Mouse (Mus musculus): Measurements from ENCODE around the gene Myh8. TPM values are rescaled to one million over a fixed set of nuclear protein-coding genes. Genes with fewer than 3 reads are reported as not detected.

Gene Myh8
- polyA plus RNA-seq, 1 experiment from 2014 or later: 0.04 TPM

GRCm38 (mm10) chr11:67313733-67314452, 37.0 kb downstream of the Myh8 start:
- no peaks in the 10 kb centered on the region for H3K4me1 ChIP-seq (replicated peaks; ENCODE audit: control insufficient read depth, insufficient read depth, low read length)
- TF ChIP-seq CTCF (IDR thresholded peaks at IDR 0.05; ENCODE audit: low read depth): no peak
- no peak for ATAC-seq
- H3K9me3 ChIP-seq (ENCODE audit: control insufficient read depth): no peaks in the 10 kb centered on the region
- no peak overlapping the region for H3K27ac ChIP-seq (ENCODE audit: low read depth, low read length)
- H3K9ac ChIP-seq (ENCODE audit: low read depth, low read length): no peak overlapping the region
- no peaks in the 10 kb centered on the region for H3K36me3 ChIP-seq (ENCODE audit: control insufficient read depth, insufficient read depth)
- H3K4me3 ChIP-seq (ENCODE audit: low read depth, low read length): no peak overlapping the region
- no peaks in the 10 kb centered on the region for H3K27me3 ChIP-seq (replicated peaks; ENCODE audit: control insufficient read depth, insufficient read depth, low read length)
- WGBS: 52% methylated on average over 15 of the region's 15 CpGs
- no peak overlapping the region for H3K4me2 ChIP-seq (replicated peaks; ENCODE audit: low read depth)

GRCm38 (mm10) chr11:67321358-67321757, 44.4 kb downstream of the Myh8 start, which contains the start of gene Myh13:
TSS of gene Myh13 (plus strand) at chr11:67321658.
- no peak within 1 kb of the TSS for H3K9ac ChIP-seq (ENCODE audit: low read depth, low read length)
- no peak within 1 kb of the TSS for H3K4me2 ChIP-seq (replicated peaks; ENCODE audit: low read depth)
- WGBS: 88% methylated on average over 7 of the region's 7 CpGs
- no peaks in the 10 kb centered on the region for H3K9me3 ChIP-seq (ENCODE audit: control insufficient read depth)
- no peaks in the 10 kb centered on the region for H3K27me3 ChIP-seq (replicated peaks; ENCODE audit: control insufficient read depth, insufficient read depth, low read length)
- H3K4me1 ChIP-seq (replicated peaks; ENCODE audit: control insufficient read depth, insufficient read depth, low read length): no peaks in the 10 kb centered on the region
- no peak within 1 kb of the TSS for H3K4me3 ChIP-seq (ENCODE audit: low read depth, low read length)
- no peak within 1 kb of the TSS for H3K27ac ChIP-seq (ENCODE audit: low read depth, low read length)
- no peaks in the 10 kb centered on the region for H3K36me3 ChIP-seq (ENCODE audit: control insufficient read depth, insufficient read depth)
- no peak for ATAC-seq
- TF ChIP-seq CTCF (IDR thresholded peaks at IDR 0.05; ENCODE audit: low read depth): no peak

GRCm38 (mm10) chr11:67326536-67326935, 49.6 kb downstream of the Myh8 start:
- H3K27me3 ChIP-seq (replicated peaks; ENCODE audit: control insufficient read depth, insufficient read depth, low read length): no peaks in the 10 kb centered on the region
- no peak overlapping the region for H3K9ac ChIP-seq (ENCODE audit: low read depth, low read length)
- no peak overlapping the region for H3K4me3 ChIP-seq (ENCODE audit: low read depth, low read length)
- H3K36me3 ChIP-seq (ENCODE audit: control insufficient read depth, insufficient read depth): no peaks in the 10 kb centered on the region
- TF ChIP-seq CTCF (IDR thresholded peaks at IDR 0.05; ENCODE audit: low read depth): no peak
- H3K9me3 ChIP-seq (ENCODE audit: control insufficient read depth): no peaks in the 10 kb centered on the region
- no peak for ATAC-seq
- WGBS: 73% methylated on average over 2 of the region's 2 CpGs
- no peak overlapping the region for H3K27ac ChIP-seq (ENCODE audit: low read depth, low read length)
- no peak overlapping the region for H3K4me2 ChIP-seq (replicated peaks; ENCODE audit: low read depth)
- no peaks in the 10 kb centered on the region for H3K4me1 ChIP-seq (replicated peaks; ENCODE audit: control insufficient read depth, insufficient read depth, low read length)

- H3K9me3 ChIP-seq (ENCODE audit: control insufficient read depth): no peaks in the 10 kb centered on the region
- H3K9ac ChIP-seq (ENCODE audit: low read depth, low read length): no peak overlapping the region
- no peaks in the 10 kb centered on the region for H3K27me3 ChIP-seq (replicated peaks; ENCODE audit: control insufficient read depth, insufficient read depth, low read length)
- H3K4me1 ChIP-seq (replicated peaks; ENCODE audit: control insufficient read depth, insufficient read depth, low read length): no peaks in the 10 kb centered on the region
- WGBS: 51% methylated on average over 3 of the region's 3 CpGs
- no peak for TF ChIP-seq CTCF (IDR thresholded peaks at IDR 0.05; ENCODE audit: low read depth)
- no peak for ATAC-seq
- no peak overlapping the region for H3K4me3 ChIP-seq (ENCODE audit: low read depth, low read length)
- no peak overlapping the region for H3K4me2 ChIP-seq (replicated peaks; ENCODE audit: low read depth)
- no peak overlapping the region for H3K27ac ChIP-seq (ENCODE audit: low read depth, low read length)
- H3K36me3 ChIP-seq (ENCODE audit: control insufficient read depth, insufficient read depth): no peaks in the 10 kb centered on the region
Observed at GRCm38 (mm10) chr11:67344556-67344955, 67.6 kb downstream of the Myh8 start.

GRCm38 (mm10) chr11:67345186-67345855, 68.4 kb downstream of the Myh8 start:
- Histone ChIP-seq H3K4me1 (replicated peaks; ENCODE audit: control insufficient read depth, insufficient read depth, low read length) (no peaks in the 10 kb centered on the region), H3K27me3 (replicated peaks; ENCODE audit: control insufficient read depth, insufficient read depth, low read length) (no peaks in the 10 kb centered on the region), H3K27ac (ENCODE audit: low read depth, low read length) (no peak overlapping the region), H3K4me2 (replicated peaks; ENCODE audit: low read depth) (no peak overlapping the region), H3K4me3 (ENCODE audit: low read depth, low read length) (no peak overlapping the region), H3K36me3 (ENCODE audit: control insufficient read depth, insufficient read depth) (no peaks in the 10 kb centered on the region), H3K9ac (ENCODE audit: low read depth, low read length) (no peak overlapping the region), H3K9me3 (ENCODE audit: control insufficient read depth) (no peaks in the 10 kb centered on the region)
- 73% methylated on average over 2 of the region's 2 CpGs for WGBS
- no peak for TF ChIP-seq CTCF (IDR thresholded peaks at IDR 0.05; ENCODE audit: low read depth)
- ATAC-seq: no peak

GRCm38 (mm10) chr11:67345856-67346236, 68.9 kb downstream of the Myh8 start:
- no peak for TF ChIP-seq CTCF (IDR thresholded peaks at IDR 0.05; ENCODE audit: low read depth)
- no peak for ATAC-seq
- no peak overlapping the region for H3K9ac ChIP-seq (ENCODE audit: low read depth, low read length)
- no peaks in the 10 kb centered on the region for H3K4me1 ChIP-seq (replicated peaks; ENCODE audit: control insufficient read depth, insufficient read depth, low read length)
- H3K27ac ChIP-seq (ENCODE audit: low read depth, low read length): no peak overlapping the region
- no peak overlapping the region for H3K4me2 ChIP-seq (replicated peaks; ENCODE audit: low read depth)
- no peaks in the 10 kb centered on the region for H3K27me3 ChIP-seq (replicated peaks; ENCODE audit: control insufficient read depth, insufficient read depth, low read length)
- H3K36me3 ChIP-seq (ENCODE audit: control insufficient read depth, insufficient read depth): no peaks in the 10 kb centered on the region
- H3K9me3 ChIP-seq (ENCODE audit: control insufficient read depth): no peaks in the 10 kb centered on the region
- no peak overlapping the region for H3K4me3 ChIP-seq (ENCODE audit: low read depth, low read length)
